Mouse (Mus musculus) adrenal gland, adult 2 months (tissue): ENCODE data around the gene Mier2. TPM values are rescaled to one million over a fixed set of nuclear protein-coding genes. Genes with fewer than 3 reads are reported as not detected.

Source experiments
- DNase-seq: peaks from one replicate; pipeline ENCODE4 v3.0.0; 2021
- polyA plus RNA-seq: library from polyadenylated mRNA; depleted of rRNA; stranded (reverse); fragments of >200 nt; gene quantifications from 2 replicates; pipeline ENCODE4 v1.2.3, GENCODE M21; 2012
- total RNA-seq, 2 experiments: library from RNA; stranded (reverse); gene quantifications; 2 replicates each; pipeline ENCODE4 v1.2.3; 2021

Gene Mier2
- total and polyA plus RNA-seq, 3 experiments, result 26.7 to 150 (median 30.9) TPM

DNA sequence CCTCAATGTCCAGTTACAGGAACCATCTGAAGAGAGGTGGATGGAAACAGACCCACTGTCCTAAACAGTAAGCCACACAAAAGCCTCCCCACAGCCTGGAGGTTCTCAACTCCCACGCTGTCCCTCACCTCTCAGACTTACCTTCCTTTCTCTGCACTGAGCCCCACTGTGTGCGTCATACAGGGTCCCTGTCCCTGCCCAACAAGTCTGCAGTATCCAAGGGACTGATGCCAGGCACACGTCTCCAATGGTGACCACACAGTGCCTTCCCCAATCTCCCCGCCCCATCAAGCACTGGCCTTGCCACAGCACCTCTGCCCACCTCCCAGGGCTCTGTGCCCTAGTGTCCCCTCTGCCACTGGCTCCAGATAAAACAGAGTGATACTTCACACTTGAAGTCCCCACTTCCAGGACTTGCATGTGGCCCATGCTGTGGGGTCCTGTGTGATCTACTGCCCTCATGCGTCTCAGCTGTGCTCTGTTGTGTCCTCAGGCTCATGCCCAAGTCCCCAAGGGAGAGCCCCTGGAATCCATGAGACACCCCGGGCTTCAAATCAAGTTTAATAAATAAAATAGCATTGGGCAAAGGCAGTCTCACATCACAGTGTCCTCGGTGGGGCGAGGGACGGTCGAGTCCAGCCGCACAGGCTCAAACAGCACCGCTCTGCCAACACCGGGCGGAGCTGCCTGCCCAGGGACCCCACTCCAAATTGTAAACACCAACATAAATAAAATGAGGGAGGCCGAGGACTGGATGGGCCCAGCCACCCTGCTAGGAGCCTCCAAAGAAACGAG lies 15.1 kb downstream of the Mier2 start:
- peak; percentile 1 for DNase-seq

DNA sequence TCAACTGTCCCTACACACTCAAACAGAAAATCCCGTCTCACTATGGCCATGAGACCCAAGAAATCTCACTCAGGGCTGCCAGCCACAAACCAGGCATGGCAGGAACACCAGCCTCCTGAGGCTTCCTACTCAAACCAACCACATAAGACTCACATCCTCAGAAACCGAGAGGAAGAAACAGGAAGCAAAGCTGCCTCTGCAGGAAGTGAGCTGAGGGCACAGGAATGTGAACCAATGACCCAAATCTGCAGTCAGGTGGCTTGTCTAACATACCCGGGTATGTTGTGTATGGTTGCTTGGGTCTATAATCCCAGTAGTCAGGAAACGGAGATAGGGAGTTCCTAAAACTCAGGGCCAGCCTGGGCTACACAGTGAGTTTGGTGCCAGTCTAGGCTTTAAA lies 16.1 kb downstream of the Mier2 start:
- peak; percentile 1 for DNase-seq

DNA sequence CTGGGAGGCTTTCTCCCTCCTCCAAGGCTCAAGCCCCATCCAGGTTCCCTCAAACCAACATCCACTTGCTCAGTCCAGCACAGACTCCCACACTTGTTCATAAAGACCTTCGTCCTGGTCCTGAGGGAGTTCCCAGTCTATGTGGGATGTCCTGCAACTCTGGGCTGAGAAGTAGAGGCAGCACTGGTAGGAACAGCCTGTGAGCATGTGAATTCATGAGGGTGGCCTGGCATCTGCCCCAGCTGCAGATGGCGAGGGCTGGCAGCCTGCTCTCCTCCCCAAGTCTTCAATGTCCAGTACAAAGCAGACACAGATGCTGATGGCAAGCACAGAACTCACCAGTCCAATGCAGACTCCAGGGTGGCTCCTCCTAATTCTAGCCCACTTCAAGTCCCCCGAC lies 16.7 kb downstream of the Mier2 start:
- DNase-seq, result peak; percentile 1

DNA sequence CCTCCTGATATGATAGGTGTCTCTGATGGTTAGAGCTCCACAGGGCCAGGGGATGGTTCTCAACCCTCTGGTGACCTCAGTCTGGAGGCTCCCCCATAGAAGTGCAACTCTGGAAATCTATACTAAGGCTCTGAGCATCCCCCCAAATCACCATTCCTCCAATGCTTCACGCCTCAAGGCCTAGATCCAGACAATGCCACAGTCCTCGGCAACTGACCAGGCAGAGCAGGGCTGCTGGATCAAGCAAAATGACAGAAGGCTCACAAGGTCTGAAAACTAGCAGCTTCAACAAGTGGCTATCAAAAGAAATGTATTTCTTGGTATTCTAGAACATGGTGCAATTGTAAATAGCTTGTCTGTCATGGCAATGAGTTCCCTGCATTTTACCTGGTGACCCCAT lies 17.2 kb downstream of the Mier2 start:
- peak; percentile 0 for DNase-seq

DNA sequence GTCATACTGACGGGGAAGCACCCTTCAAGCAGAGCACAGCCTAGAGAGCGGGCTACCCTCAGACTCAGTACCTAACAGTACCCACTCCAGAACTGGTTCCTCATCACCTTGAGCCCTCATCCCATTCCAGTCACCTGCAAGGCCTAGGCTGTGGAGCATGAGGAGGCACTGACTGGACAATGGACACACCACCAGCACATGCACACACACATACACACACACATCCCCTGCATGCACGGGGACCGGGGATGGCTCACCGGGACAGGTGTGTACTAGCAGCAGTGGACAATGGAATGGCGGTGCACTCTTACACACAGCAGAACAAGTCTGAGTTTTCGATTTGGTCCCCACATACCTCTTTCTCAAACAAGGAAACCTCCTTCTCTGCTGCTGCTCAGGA lies 17.7 kb downstream of the Mier2 start:
- peak; percentile 1 for DNase-seq

DNA sequence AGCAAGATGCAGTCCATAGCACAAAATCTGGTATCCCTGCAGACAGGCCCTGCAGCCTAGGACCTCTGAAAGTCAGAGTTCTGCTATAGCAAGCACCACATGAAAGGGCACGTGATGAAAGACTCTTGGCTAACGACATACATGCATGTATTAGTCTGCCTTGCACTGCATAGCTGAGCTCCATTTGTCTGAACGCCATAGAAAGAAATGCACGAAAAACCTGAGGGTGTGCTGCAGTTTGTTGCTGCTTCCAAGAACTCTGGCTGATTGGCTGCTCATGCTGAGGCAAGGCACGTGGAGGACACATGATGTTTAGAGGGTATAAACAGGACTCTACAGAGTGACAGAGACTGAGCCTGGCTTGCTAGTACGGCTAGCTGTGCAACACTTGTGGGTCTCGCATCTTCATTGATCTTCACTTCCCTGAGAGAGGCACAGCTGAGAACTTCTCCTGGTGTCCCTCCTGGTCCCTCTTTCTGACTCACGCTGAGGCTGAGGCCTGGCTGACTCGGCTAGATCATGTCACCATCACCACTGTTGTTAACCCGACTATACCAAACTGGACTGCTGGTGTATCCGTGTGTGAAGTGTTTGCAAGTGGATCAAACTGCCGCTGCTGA lies 18.4 kb downstream of the Mier2 start:
- peak; percentile 1 for DNase-seq

DNA sequence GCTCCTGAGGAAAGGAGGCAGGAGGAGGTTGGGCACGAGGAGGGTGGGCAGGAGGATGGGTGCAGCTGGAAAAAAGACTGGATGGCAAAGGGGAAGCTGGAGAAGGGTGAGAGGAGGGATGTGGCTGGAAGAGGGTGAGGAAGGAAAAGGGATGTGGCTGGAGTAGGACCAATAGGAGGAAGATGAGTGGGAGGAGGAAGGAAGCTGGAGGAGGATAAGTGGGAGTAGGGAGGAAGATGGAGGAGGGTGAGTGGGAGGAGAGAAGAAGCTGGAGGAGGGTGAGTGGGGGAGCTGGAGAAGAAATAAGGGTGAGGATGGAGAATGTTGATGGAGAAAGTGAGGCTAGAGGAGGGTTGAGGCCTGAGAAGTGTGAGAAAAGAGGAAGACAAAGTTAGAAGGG lies 19.6 kb downstream of the Mier2 start:
- DNase-seq, result no peak

DNA sequence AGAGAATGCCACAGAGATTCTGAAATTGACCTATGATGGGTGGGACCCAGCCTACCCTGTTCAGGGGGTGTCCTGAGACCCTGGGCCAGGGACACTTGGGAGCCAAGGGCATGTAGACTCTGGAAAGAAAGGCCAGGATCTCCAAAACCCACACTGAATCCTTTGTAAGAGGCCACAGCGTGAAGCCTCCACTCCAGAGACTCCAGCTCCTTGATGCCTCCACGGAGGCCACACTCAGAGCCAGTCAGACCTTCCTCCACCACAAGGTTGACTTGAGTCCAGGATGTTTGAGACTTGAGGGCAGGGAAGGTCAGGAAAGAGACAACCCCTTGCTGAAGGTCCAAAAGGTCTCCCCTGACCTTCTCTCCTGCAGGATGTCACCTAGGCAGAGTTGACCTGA lies 20.6 kb downstream of the Mier2 start:
- peak; percentile 1 for DNase-seq

DNA sequence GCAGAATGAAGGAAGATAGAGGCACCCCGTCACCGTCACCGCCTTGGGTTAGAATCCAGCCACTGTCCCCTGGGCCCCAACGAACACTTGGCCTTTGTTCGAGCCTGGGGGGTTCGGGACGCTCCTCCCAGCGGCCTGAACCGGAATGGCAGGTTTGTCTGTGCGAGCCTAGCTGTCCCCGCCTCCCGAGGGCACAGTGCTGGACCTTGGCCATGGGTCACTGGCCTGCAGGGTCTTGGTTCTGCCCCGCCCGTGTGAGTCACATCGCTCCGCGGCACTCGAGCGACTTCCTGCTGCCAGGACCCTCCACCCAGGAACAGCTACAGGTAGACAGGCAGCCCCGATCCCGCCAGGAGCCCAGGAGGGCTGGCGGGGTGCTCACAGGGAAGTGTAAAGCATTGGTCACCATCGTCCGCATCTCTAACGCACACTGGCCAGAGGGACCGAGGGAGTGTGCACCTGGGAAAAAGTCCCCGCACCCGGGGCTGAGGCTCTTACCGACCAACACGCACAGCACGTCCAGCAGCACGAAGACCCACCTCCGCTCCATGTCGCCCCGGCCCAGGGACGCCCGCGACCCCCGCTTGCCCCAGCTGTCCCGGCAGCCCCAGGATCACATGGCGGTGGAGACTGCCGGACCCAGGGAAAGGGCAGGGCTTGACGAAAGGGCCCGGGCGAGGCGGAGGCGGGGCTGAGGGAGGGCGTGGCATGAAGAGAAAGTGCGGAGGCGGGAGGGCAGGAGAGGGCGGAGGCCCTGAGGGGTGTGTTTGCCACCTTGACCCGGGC lies 21.7 kb downstream of the Mier2 start, which contains the start of gene Plpp2:
Gene Plpp2, minus strand, starts transcription at position 671 of the 786 bp plus-strand sequence.
- DNase-seq, result peak; percentile 92

DNA sequence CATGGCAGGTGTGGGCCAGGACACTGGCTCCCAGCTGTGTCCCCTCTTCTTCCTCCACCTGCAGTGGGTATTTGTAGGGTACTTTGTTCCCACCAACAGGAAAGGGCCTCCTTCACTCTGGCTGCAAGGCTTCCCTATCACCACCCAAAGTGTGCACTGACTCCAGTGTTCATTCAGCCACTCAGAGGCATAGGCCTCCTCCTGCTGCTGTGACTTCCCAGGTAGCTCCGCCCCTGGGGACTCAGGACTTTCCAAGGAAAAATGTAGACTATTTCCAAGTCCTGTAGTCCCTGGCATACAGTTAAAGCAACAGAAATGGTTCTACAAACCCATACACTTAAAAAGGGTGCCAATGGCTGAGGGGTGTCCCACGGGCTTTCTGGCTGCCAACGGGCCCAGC lies 22.3 kb downstream of the Mier2 start:
- no peak for DNase-seq

DNA sequence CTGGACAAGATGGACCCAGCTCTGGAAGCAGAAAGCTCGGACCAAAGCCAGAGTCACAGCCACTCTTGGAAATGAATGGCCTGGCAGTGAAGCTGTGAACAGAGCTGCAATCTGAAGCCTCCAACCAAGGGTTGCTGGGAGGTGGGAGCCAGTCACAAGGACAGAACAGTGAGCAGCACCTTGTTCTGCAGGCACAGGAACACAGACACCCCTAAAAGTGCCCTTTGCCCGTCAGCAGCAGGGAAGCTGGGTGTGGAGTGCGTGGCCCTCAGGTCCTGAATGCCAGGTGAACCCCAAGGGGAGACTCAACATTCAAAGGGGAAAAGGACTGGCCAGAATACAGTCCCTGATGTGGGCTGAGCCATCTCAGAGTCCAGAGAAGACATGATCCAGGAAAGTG lies 23.4 kb downstream of the Mier2 start:
- no peak for DNase-seq

DNA sequence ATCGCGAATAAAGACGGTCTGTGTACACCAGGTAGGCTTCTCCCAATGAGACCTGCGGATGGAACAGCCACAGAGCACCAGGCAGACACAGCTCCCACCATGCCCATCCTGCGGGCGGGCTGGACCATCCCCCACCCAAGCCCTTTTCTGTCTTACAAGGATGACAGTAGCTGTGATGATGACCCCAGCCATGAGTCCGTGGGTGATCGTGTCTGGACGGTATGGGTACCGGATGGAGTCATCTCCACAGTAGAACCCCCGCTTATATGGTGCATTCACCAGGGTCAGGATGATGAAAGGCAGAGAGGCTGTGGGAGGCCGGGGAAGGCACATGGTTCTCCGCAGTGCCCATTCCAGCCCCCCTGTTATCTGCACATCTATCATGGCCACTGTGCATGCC lies 24.3 kb downstream of the Mier2 start:
- DNase-seq, result no peak

DNA sequence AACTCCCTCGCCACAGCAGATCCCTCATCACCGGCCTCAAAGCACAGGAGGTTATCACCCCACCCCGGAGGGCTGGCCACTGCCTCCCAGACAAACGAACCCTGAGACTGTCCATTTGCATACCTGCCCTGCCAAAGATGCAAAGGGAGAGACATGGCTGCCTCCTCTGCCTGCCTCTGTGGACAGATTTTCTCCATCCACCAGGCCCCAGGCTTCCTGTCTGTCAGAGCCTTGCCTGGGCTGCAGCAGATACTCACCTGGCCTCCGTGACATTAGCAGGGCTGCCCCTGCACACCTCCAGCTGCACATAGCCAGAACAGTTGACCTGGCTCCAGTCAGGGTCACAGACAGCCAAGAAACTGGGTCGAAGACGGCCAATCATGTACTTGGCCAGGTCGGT lies 24.8 kb downstream of the Mier2 start:
- no peak for DNase-seq

DNA sequence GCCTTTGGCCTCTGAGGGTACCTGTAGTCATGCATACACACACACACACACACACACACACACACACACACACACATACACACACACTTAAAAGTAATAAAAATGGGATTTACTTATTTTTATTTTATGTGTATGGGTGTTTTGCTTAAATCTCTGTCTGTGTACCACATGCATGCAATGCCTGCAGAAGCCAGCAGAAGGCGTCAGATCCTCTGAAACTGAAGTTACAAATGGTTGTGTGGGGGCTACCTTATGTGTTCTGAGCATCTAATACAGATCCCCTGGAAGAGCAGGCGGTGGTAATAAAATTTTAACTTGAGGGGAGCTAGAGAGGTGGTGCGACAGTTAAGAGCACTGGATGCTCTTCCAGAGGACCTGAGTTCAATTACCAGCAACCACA lies 26.9 kb downstream of the Mier2 start:
- DNase-seq, result no peak

DNA sequence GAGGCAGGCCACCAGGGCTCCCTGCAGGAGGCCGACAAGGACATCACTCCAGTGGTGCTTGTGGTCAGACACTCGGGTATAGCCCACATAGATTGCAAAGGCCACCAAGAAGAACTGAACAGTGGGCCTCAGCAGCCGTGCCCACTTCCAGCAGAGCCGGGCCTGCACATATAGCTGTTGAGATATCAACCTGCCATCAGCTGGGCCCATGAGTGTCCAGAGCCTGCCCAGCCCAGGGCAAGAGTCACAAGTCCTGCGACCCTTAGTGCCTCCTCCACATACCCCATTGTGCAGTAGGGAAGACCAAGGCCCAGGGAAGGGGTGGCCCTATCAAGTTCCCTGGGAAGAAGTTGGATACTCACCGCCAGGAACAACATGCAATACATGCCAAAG lies 27.6 kb downstream of the Mier2 start:
- no peak for DNase-seq

DNA sequence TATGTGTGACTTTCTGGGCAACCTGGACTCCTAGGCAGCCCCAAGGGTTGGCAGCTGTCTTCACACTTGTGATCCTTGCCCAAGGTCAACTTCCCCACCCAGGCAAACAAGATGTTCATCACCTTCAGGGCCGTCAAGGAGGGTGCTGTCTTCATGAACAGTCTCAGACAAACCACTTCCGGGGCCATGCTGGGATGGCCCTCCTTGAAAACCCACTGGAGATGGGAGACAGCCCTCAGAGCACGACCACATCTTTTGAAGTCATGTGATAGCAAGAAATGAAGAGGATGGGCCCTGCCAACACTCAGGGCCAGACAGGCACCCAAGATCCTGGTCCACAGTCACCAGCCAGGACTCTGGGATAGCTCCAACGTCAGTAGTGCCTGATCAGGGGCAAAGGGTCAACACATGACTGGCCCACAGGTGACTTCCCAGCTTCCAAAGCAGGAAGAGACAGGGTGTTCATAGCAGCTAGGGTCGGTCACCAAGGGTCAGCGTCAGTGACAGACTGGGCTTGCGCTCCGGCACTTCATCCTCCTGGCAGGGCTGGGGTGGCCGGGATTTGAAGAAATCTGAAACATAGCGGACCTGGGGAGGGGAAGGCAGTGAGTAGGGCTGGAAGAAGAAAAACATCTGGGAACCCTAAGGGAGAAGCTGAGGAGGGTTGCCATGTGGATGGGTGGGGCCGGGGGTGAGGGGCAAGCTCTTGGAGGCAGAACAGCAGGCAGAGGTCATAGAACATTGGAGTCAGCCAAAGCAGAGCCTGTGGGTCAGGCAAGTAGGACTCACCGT lies 28.1 kb downstream of the Mier2 start:
- no peak for DNase-seq

DNA sequence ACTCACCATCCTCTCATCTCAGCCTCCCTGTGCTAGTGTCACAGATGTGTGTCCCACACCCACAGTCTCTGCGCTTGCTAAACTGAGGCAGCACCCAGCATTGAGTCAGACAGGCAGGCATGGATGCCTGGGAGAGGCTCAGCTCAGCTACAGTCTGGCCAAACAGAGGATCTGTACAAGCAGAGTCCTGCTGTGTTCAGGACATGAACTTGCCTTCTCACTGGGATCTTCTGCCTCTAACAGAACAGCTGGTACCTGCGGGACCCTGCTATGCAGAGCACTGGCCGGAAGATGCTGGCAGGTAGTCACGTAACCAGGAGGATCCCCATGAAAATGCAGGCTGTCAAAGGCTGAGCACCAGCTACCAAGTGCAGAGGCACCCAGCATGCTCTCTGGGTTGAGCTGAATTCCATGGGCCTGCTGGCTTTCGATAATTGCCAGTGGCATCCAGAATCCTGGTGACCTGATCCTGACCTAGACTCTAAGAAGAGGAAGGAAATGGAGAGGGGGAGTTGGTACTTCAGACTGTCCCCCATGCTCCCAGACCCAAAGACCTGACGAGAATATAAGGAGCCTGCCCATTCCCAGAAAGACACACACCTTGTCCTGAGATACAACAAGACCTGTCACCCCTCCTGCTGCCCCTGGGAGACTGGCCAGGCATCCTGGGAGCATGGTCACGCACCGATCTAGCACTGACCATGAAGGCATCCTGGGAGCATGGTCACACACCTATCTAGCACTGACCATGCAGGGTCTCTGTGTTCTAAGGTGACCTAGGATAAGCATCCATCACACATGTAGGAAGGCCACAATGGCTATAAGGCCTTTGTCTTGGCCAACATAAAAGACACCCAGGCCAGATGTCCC lies 29.3 kb downstream of the Mier2 start:
- no peak for DNase-seq

DNA sequence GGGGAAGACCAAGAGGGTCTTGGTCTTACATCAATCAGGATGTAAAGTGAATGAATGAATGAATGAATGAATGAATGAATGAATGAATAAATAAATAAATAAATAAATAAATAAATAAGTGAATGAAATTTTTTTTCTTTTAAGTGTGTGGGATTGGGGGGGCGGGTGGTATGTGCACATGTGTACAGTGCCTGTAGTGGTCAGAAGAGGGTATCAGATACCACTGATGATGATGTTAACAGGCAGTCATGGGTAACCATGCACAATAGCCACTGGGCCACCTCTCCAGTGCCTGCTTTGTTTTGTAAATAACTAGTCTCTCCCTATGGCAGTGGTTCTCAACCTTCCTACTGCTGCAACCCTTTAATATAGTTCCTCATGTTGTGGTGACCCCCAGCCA lies 30.6 kb downstream of the Mier2 start:
- no peak for DNase-seq

DNA sequence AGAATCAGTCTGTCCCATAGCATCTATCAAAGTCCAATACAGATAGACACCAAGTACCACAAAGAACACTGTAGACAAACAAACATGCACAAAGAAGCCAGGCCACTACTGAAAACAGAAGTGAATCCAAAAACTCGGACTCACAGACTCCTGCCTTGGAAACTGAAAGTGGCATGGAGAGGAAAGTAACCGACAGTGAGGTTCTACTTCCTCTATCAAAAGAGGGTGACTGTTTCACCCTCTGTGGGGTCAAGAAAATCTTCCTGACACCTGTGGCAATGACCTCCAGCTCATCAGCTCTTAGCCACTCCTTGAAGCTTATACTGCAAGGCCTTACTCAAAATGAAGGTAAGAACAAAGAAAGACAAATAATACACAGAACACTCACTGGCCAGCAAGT lies 48.3 kb downstream of the Mier2 start:
- no peak for DNase-seq

DNA sequence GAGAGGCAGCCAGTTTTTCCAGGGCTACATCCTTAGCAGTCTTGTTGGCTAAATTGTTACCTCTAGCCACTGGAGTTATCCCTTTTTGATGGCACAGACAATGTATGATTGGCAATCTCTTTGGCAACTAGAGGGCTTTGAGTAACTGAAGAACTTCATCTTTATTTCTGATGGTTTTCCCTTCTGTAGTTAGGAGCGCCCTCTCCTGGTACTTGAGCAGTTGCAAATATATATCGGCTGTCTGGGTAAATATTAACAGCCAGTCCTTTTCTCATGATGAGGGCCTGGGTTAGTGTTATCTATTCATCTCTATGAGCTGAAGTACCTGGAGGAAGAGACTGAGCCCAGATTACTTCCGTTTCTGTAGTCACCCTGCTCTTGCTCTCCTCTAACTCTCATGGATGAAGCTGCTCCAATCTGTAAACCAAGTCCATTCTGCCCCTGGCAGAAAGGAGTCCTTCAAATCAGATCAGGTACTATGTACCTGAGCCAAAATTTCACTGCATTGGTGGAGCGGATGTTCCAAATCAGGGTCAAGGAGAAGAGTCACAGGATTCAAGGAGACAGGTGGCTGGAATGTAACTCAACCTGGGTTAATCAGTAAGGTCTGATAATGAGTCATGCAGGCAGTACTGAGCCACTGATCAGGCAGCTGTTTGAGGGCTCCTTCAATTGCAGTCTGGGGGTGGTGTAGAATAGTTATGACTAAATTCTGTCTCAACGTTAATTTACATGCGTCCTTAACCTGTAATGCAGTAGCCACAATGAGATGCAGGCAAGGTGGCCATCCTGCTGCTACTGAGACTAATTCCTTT lies 52.0 kb downstream of the Mier2 start:
- DNase-seq, result no peak
